Mouse (Mus musculus): ENCODE measurements around the gene Etv5.

DNA sequence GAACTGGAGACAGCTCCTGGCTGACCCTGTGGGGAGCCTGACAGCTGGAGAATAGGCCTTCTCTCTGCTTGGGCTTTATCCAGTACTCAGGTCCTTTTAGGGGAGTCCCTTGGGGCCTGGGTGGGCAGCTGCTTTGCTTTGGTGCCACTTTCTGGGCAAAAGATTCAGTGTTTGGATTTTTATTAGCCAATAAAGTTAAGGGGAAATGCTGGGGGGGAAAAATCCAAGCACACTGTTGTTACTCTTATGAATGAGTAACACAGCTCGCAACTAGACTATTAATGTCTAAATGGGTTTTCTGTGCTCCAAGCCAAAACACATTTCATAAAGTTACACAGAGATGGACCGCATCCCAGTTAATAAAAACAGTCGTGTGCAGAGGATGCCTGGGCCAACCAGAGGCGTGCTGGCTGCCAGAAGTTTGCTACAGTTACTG, 98.3 kb downstream of the Etv5 start:
- no peak for TF ChIP-seq CTCF (conservative IDR thresholded peaks at IDR 0.05 in 1 of 2, IDR thresholded peaks at IDR 0.05 in 1 of 2; ENCODE audit: low read depth in 2 of 2, low read length in 2 of 2)
- TF ChIP-seq POLR2A (IDR thresholded peaks at IDR 0.05; ENCODE audit: low read depth, low read length) = no peak

Data from CH12.LX (cell line).